Mouse (Mus musculus) lung, adult 2 months (tissue): ENCODE data around the gene Ipo5.

Experiments
- CTCF ChIP-seq: fragments of 200-500 bp; IDR thresholded peaks from 2 replicates; pipeline ENCODE4 v1.5.1; 2011; ENCODE audit warnings: mild to moderate bottlenecking, low read length, control low read depth; ENCODE audit not compliant: insufficient read depth
- POLR2A ChIP-seq: fragments of 200-500 bp; IDR thresholded peaks from 2 replicates; pipeline ENCODE4 v1.6.1; 2011; ENCODE audit warnings: low read depth, mild to moderate bottlenecking, control low read depth, low read length, borderline replicate concordance; ENCODE audit errors: extremely low read depth

DNA sequence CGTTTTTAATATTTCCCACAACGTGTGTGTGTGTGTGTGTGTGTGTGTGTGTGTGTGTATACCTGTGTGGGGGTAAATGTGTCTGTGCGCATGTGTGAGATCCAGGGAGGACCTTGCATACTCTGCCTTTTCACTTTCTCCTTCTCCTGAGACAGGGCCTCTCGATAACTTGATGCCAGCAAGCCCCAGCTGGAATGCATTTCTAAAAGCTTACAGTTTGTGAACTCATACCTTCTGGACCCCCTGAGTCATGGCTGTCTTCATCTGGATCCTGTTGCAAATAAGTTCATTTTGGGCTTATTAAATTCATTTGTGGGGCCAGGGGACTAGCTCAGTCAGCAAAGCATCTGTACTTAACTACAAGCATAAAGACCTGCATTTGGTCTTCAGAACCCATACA is 57.7 kb downstream of the Ipo5 start:
- no peak for TF ChIP-seq CTCF
- TF ChIP-seq POLR2A, result no peak
